ENCODE assay signal across 9 mouse cellular contexts in the genomic region with DNA sequence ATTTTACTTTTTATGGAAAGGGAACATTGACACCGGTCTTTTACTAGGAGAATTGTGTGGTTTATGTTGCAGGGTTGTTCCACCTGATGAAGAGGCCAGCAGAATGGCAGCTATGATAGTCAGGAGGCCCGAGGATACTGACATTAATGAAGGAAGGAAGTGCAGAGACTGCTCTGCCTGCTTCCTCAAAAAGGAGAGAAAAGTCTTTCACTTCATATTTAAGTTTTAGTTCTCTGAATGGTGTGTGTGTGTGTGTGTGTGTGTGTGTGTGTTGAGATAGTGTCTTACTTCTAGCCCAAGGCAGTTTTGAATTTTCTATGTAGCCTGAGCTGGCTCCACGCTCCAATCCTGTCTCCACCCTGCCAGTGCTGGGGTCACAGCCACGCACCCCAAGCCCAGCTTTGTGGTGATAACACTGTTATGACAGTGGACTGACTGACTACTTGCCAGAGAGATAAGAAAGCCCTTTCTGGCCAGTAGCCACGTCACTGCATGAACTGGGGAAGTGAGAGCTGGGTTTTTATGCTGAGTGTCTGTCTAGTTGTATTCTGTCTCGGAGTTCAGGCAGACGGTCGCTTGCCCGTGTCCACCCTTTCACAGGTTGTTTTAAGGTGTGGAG.
DNase-seq lines count a peak whose midpoint lies in the region; ATAC-seq and TF ChIP-seq lines count a peak whose summit lies in the region.
"Had no signal": no experiment of that assay in that cellular context is flagged by ENCODE, and none has a peak within 500 bp of the region (broad histone marks: within the 10 kb centered on the region; RNA-seq: fewer than 3 reads in every experiment).

No protein-coding gene starts in this region.

- peak; percentile 38; the same call in 1 of the 2 replicates for ATAC-seq in liver, postnatal 0 days
- no peak for ATAC-seq in liver, embryonic 11.5 days (replicated peaks; ENCODE audit: low FRiP score)

- no peaks in the 10 kb centered on the region for H3K36me3 ChIP-seq in liver, postnatal 0 days (replicated peaks; ENCODE audit: insufficient read depth, low read length)
- H3K36me3 ChIP-seq in liver, embryonic 11.5 days (ENCODE audit: control insufficient read depth, insufficient read depth, low read length): no peaks in the 10 kb centered on the region
- H3K36me3 ChIP-seq: midbrain, embryonic 12.5 days had no signal

- no peaks in the 10 kb centered on the region; the same call in 1 of the 2 replicates for H3K4me1 ChIP-seq in liver, postnatal 0 days (ENCODE audit: insufficient read depth)
- H3K4me1 ChIP-seq in liver, embryonic 11.5 days (replicated peaks; ENCODE audit: control insufficient read depth, insufficient read depth, low read length): peaks cover 3% of the 10 kb centered on the region; the same call in 1 of the 2 replicates

- no peaks in the 10 kb centered on the region for H3K27me3 ChIP-seq in liver, postnatal 0 days (ENCODE audit: insufficient read depth, low read length)
- 0 out of 2 replicates have a peak, but pooled peaks cover 2% of the 10 kb centered on the region for H3K27me3 ChIP-seq in liver, embryonic 11.5 days (replicated peaks; ENCODE audit: control insufficient read depth, insufficient read depth, low read length)
- H3K27me3 ChIP-seq: midbrain, embryonic 12.5 days had no signal

- 22% methylated on average over 9 of the region's 9 CpGs for WGBS in liver, postnatal 0 days (ENCODE audit: insufficient replicate concordance)
- 37% methylated on average over 9 of the region's 9 CpGs for WGBS in liver, embryonic 11.5 days

- H3K27ac ChIP-seq in liver, postnatal 0 days (ENCODE audit: low read depth): 0 out of 2 replicates have a peak overlapping the region, but pooled peaks have one; percentile 19
- H3K27ac ChIP-seq in liver, embryonic 11.5 days (ENCODE audit: low read depth, low read length): no peak overlapping the region
- H3K27ac ChIP-seq in left cerebral cortex, adult 2 months: no peak overlapping the region
- H3K27ac ChIP-seq: midbrain, embryonic 12.5 days had no signal

- no peaks in the 10 kb centered on the region for H3K9me3 ChIP-seq in liver, postnatal 0 days (ENCODE audit: low read length)
- no peaks in the 10 kb centered on the region for H3K9me3 ChIP-seq in liver, embryonic 11.5 days (ENCODE audit: control insufficient read depth, low read length)
- H3K9me3 ChIP-seq: midbrain, embryonic 12.5 days had no signal

- DNase-seq in liver, postnatal 0 days: peak; percentile 22
- DNase-seq in liver, embryonic 11.5 days (ENCODE audit: low spot score): no peak
- peak; percentile 77 to 80 for DNase-seq in heart, adult 18-20 months
- DNase-seq in kidney, postnatal 14 days: peak; percentile 45
- DNase-seq in spleen, postnatal 10 days (ENCODE audit: low spot score in 2 of 2): peak; percentile 14 to 48
- DNase-seq in thymus, postnatal 25 days: no peak
- DNase-seq in left cerebral cortex, adult 2 months (ENCODE audit: extremely low spot score in 1 of 2, low spot score in 2 of 2): no peak
- DNase-seq in thymus, postnatal 4 days: no peak

- no peak for TF ChIP-seq EP300 in liver, postnatal 0 days (IDR thresholded peaks at IDR 0.05; ENCODE audit: low read depth)

- TF ChIP-seq CTCF in liver, postnatal 0 days (IDR thresholded peaks at IDR 0.05; ENCODE audit: low read depth): no peak
- TF ChIP-seq CTCF in left cerebral cortex, adult 2 months (IDR thresholded peaks at IDR 0.05): no peak

- no peak overlapping the region for H3K4me2 ChIP-seq in liver, postnatal 0 days (ENCODE audit: low read depth, low read length)
- no peak overlapping the region for H3K4me2 ChIP-seq in liver, embryonic 11.5 days
- H3K4me2 ChIP-seq: midbrain, embryonic 12.5 days had no signal

- intact Hi-C loops in left cerebral cortex, adult 2 months (cut with DNase I): loop anchor here (1.0 kb wide), 1 partner anchor 13 kb away; no protein-coding TSS in a partner anchor

- no peak overlapping the region for H3K9ac ChIP-seq in liver, postnatal 0 days (replicated peaks)
- no peak overlapping the region for H3K9ac ChIP-seq in liver, embryonic 11.5 days (ENCODE audit: low read depth, low read length)
- H3K9ac ChIP-seq: midbrain, embryonic 12.5 days had no signal

- no peak overlapping the region for H3K4me3 ChIP-seq in liver, postnatal 0 days (ENCODE audit: low read depth, low read length)
- H3K4me3 ChIP-seq in liver, embryonic 11.5 days (ENCODE audit: low read depth, low read length): no peak overlapping the region
- no peak overlapping the region for H3K4me3 ChIP-seq in left cerebral cortex, adult 2 months
- H3K4me3 ChIP-seq: midbrain, embryonic 12.5 days had no signal

Comparison
In these comparisons a context has a peak if more than half of its experiments do, and no peak if none do; other contexts are left out.
1. DNase-seq: peak in liver, postnatal 0 days (single experiment), heart, adult 18-20 months (2 of 2), kidney, postnatal 14 days (single experiment) and spleen, postnatal 10 days (2 of 2); none in liver, embryonic 11.5 days (single experiment), thymus, postnatal 25 days (single experiment), left cerebral cortex, adult 2 months (0 of 2) and thymus, postnatal 4 days (single experiment).